Mouse (Mus musculus): ENCODE results near the gene Slc1a1.
A peak's percentile ranks its signal among the peaks of the same experiment; 100 is the strongest.

The Slc1a1 gene

DNA sequence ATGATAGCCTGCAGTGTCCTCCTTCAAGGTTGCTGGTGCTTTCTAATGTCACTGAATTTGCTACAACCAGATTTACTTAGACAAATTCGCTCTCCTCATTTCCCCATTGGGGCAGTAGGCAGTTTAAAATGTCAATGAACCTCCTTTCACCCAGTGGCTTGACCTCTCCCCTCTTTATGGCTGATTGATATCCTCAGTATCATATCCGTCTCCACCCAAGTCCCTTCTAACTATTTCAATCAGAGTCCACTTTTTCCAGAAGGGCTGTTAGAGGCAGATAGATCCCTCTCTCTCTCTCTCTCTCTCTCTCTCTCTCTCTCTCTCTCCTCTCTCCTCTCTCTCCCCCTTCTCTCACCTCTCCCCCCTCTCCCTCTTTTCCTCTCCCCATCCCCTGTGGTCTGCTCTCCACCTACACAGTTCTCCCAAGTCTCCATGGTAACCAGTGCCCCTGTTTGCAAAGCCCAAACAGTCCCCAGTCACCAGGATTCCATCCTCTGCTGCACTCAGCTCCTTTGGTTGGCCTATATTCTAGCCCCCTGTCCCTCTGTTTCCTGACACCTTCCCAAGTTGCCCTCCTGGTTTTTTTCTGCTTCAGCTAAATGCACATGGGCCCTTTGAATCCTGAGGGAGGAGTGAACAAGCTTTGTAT, 80.9 kb downstream of the Slc1a1 start:
- no peak for DNase-seq (ENCODE audit: low spot score in 2 of 2)

DNA sequence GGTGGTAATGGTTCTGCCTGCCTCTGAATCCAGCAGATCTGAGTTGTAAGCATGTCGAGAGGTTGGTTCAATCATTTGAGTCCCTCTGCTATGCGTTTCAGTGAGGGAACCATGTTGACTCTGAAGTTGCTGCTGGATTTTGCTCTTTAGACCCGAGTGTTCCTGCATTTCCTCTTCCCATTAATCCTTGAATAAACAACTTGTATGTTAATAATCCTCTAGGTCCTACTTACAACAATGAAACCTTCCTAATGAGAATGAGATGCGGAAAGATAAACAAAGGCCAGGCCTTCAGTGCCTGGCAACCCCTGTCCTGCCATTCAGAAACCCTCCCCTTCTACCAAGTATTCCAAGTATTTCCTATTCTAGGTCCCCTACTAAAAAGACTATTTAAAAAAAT, 81.6 kb downstream of the Slc1a1 start:
- DNase-seq (ENCODE audit: low spot score in 2 of 2), result no peak

DNA sequence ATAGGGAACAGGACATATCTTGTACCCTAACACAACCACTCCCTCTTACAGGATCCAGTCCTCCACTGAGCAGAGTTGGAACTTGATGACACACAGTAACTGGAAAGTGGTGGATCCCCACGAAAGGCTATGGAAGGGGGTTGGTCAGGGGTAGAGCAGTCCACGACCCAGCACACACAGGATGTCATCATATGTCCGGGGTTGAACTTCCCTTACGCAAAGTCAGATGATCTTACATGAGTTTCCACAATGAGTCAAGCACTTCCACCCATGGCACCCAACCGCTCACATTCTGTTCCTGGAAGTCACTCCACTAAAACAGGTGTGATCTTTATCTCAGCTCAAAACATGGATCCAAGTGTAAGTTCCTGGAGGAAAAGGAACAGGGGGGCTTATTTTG, 83.0 kb downstream of the Slc1a1 start:
- DNase-seq (ENCODE audit: low spot score in 2 of 2), result no peak

DNA sequence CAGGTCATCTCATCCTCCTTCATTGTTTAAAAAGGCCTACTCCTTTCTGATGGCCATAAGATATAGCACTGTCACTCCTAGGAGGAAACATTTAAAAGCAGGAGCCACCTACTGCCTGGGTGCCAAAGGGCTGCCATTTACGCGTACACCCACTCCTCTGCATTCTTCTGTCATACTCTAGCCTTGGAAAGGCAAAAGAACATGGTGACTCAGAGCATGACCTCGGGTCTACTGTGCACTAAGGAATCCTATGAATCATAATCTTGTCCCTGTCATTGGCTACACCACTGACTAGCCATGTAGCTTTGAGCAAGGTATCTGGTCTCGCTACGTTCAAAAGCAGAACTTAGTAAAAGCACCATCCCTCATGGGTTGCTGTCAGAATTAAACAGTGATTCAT, 91.5 kb downstream of the Slc1a1 start:
- no peak for DNase-seq (ENCODE audit: low spot score in 2 of 2)

DNA sequence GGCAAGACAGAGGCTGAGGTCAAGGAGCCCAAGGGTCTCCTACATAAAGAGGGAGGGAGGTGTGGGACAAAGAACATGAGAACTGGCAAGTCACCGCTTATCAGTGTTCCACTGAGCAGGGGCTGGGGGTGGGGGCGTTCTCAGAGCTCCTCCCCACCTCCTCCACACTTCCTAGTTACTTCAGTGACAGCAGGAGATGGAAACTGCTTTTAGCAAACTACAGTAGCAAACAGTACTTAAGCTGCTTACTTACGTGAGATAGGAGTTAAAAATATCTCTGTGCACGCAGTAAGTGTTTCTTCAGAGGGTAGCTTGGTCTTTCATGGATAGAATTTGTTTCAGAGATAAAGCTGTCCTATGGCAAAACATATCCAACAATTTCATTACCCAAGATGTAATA, 92.5 kb downstream of the Slc1a1 start:
- DNase-seq (ENCODE audit: low spot score in 2 of 2), result peak in 1 of 2 experiments; percentile 26

DNA sequence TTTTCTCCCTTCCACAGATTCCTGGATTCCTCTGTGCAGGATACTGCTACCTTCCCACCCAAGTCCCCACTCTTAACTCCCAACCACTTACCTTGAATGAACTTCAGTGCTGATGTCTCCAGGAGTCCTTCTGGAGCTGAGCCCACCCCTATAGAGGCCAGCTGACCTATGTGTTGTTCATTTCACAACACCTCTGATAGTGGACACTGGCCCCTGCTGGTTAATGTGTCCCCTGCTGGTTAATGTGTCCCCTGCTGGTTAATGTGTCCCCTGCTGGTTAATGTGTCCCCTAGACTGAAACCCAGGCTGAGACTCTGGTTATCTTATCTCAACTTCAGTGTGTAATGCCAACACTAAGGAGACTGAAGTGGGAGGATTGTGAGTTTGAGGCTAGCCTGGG, 94.2 kb downstream of the Slc1a1 start:
- no peak for DNase-seq (ENCODE audit: low spot score in 2 of 2)

DNA sequence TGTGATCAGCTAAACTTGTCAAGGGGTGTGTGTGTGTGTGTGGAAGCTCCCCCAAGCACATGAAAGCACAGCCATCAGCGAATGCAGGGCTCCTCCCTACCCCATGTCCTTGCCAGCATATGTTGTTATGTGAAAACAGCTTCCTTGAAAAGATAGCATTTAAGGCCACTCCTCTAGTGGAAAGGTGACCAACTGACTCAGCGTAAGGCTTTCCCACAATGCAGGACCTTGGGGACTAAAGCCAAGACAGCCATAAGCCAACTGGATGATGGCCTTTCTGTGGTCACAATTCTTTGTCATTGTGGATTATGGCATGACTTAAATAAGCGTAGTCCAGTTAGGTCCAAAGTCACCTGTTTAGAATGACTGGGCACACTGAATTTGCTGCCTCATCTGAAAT, 100.0 kb downstream of the Slc1a1 start:
- no peak for DNase-seq (ENCODE audit: low spot score in 2 of 2)

DNA sequence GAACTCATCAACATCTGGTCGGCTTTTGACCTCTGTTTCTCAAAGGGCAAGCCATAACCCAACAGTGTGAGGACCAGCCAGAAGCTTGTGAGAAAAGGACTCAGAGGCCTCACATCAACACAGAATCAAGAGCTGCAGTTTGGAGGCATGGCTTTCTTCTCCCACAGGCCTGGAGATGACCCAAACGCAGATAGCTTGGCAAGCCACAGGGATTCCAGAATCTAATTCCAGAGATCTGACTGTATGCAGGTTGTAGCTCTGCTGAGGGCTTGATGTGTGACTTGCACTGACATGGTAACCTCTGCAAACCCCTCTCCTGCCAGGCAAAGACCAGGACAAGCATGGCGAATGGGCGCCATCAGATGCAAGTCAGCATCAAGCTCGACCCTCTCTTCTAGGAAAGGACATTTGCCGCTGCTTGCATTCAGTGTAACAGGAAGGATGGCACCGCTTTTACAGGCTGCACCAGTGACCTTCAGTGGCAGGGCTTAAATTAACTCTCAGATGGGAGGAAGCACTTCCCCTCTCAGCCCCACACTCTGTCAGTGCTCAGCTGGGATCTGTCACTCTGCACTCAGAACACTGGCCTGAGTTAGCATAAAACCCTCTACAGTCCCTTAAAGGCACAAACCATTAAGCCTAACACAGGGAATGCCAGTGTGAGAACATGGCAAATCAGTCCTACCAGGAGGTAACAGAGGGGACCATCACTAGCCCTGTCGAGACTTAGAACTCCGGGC, 105.5 kb downstream of the Slc1a1 start:
- no peak for DNase-seq (ENCODE audit: low spot score in 2 of 2)

DNA sequence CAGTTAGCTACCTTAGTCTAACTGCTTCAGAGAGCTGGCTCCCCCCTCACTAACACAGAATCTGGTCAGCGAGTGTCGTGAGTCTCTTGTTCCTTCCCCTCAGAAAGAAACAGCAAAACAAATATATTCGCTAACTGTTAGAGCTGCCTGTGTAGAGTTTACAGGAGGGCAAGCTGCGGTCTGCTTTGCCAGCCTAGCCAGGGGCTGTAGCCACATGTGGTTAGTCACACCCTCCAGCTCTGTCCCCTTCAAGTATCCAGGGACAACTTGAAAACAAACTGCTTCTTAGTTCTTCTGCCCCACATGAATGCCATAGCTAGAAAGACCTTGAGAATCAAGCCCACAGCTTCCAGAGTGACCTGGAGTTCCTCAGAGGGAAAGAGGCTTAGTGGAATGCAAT, 106.4 kb downstream of the Slc1a1 start:
- DNase-seq (ENCODE audit: low spot score in 2 of 2), result no peak

DNA sequence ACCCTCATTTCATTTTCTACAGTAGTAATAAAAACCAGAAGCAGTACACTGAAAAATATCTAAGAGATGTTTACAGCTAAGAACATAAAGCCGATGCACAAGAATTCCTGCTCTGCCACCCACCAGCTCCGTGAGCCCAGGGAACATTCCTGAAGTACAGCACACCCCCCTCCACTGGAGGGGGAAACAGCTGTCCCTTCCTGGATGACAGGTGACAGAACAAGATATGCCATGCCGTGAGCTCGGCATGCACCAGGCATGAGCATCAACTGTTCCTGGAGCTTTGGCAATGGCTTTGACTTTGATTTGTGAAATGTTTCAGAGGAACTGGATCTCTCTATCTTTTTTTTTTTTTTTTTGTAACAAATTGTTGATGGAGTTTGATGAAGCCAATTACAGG, 111.9 kb downstream of the Slc1a1 start:
- DNase-seq (ENCODE audit: low spot score in 2 of 2), result peak in 1 of 2 experiments; percentile 20

DNA sequence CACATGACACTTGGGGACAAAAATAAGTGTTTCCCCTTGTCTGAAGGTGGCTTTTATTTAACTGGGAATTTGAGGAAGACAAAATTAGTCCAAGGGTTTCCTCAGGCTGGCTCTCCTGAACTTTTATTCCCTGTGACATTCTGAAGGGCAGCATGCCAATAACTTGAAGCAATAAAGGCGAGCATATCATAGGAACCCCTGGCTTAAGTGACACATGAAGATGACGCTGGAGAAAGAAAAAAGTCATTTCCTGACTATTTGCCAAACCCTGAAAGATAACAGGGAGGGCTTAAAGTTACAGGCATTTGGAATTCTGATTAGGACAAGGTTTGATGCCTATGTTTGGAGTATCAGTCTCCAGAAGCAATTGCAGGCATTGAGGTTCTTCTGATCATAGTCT, 112.5 kb downstream of the Slc1a1 start:
- no peak for DNase-seq (ENCODE audit: low spot score in 2 of 2)

DNA sequence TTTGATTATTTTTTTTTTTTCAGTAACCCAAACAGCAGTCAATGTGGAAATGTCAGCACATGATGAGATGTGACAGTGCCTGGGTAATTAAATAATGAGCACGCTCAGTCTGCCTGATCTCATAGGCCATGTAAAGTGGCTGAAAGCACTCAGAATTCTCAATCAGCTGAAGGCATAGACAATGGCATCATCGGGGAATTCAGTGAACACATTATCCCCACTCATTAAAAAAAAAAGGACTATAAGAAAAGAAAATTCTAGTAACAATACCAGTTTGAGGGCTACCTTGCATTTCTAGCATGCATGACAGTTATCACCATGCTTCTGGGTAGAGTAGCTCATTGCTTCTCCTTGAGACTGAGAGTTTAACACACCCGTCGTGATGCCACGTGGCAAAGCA, 116.4 kb downstream of the Slc1a1 start:
- DNase-seq (ENCODE audit: low spot score in 2 of 2), result no peak

DNA sequence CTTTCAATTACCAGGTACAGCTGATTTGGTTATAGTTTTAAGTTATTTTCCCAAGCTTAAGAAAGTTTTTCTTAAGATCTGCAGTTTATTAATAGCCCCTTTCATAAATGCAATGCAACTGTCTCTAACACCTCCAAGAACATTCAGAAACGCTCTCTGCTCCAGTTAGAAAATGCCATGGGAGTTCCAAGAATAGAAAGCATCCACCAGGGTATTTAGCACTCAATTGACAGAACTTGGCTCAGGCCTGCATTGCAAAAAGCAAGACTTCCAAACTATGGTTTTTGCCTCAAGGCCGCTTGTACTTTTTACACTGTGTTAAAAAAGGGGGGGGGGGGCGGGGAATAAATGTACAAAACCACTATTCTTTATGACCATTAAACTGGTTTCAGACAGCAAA, 128.3 kb downstream of the Slc1a1 start:
- DNase-seq (ENCODE audit: low spot score in 2 of 2), result peak; percentile 18 to 43

DNA sequence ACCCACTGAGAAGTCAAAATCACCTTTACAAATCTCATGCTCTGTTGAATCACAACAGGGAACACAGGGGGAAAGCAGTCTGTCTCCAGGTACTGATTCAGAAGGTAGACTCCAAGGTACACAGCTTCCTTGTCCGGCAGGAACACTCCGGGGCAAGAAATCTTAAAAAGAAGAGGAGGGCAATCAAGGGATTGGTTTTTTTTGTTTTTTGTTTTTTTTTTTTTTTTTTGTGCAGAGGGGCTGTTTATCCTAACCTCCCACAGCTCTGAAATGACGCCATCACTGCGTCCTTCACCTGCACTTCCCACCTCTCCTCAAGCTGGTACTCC, 128.6 kb downstream of the Slc1a1 start:
- DNase-seq (ENCODE audit: low spot score in 2 of 2), result no peak

Data from right cerebral cortex, postnatal 36 days (tissue).